Mouse (Mus musculus) neural tube, embryonic 14.5 days (tissue): ENCODE measurements around the gene Rpia. TPM values are rescaled to one million over a fixed set of nuclear protein-coding genes. Genes with fewer than 3 reads are reported as not detected.

Experiments
- ATAC-seq: fragments of 200-750 bp; cut with Nextera tagmentation; 2 replicates; pipeline ENCODE4 v1.8.0; 2017; ENCODE audit warnings: low read depth, mild to moderate bottlenecking, moderate TSS enrichment, moderate library complexity
- H3K27ac ChIP-seq: fragments of 300-500 bp; sonication (generic); 2 replicates; pipeline ENCODE4 v1.5.1; 2014; ENCODE audit warnings: low read depth, mild to moderate bottlenecking, control low read depth, low read length, moderate library complexity, mixed read lengths
- H3K27me3 ChIP-seq: fragments of 300-500 bp; sonication (generic); 2 replicates; pipeline ENCODE4 v1.6.1; 2014; ENCODE audit warnings: low read length; ENCODE audit not compliant: control insufficient read depth, insufficient read depth
- H3K36me3 ChIP-seq: fragments of 300-500 bp; sonication (generic); 2 replicates; pipeline ENCODE4 v1.6.1; 2014; ENCODE audit warnings: low read length, mixed read lengths; ENCODE audit not compliant: control insufficient read depth, insufficient read depth
- H3K4me1 ChIP-seq: fragments of 300-500 bp; sonication (generic); 2 replicates; pipeline ENCODE4 v1.6.1; 2014; ENCODE audit warnings: low read length; ENCODE audit not compliant: control insufficient read depth, insufficient read depth
- H3K4me2 ChIP-seq: fragments of 300-500 bp; sonication (generic); 2 replicates; pipeline ENCODE4 v1.6.1; 2014; ENCODE audit warnings: mild to moderate bottlenecking, low read depth, low read length, control low read depth
- H3K4me3 ChIP-seq: fragments of 300-500 bp; sonication (generic); 2 replicates; pipeline ENCODE4 v1.5.1; 2014; ENCODE audit warnings: low read depth, low read length, control low read depth, mixed read lengths
- H3K9ac ChIP-seq: fragments of 300-500 bp; sonication (generic); replicated peaks from 2 replicates; pipeline ENCODE4 v1.6.1; 2014; ENCODE audit warnings: low read depth, mild to moderate bottlenecking, control low read depth, low read length, mixed read lengths
- H3K9me3 ChIP-seq: fragments of 300-500 bp; sonication (generic); 2 replicates; pipeline ENCODE4 v1.6.1; 2016; ENCODE audit warnings: low read length; ENCODE audit not compliant: control insufficient read depth
- WGBS: fragments of 180-500 bp; shearing (Covaris S2); extraction: QIAGEN DNeasy Blood & Tissue Kit; methylation state at CpG from one replicate; pipeline ENCODE4 v1.1.7; 2014; 5-methylcytosine and 5-hydroxymethylcytosine counted together
- polyA plus RNA-seq: library from polyadenylated mRNA; unstranded; fragments of >200 nt; fragmentation: Nextera tagmentation; extraction: Ambion mirVana; gene quantifications from 2 replicates; pipeline ENCODE4 v1.2.1, GENCODE M21; 2014

The Rpia gene
- polyA plus RNA-seq, 1 experiment from 2014 or later = 4.5 TPM

- Histone ChIP-seq H3K9ac (peak overlapping the region; percentile 37), H3K27ac (no peak overlapping the region), H3K4me2 (peak overlapping the region; percentile 67), H3K27me3 (no peaks in the 10 kb centered on the region), H3K36me3 (no peaks in the 10 kb centered on the region), H3K4me3 (peak overlapping the region; percentile 75), H3K9me3 (no peaks in the 10 kb centered on the region), H3K4me1 (peaks cover 14% of the 10 kb centered on the region)
- 40% methylated on average over 8 of the region's 8 CpGs for WGBS
- ATAC-seq = peak; percentile 22
Observed at GRCm38 (mm10) chr6:70792644-70793043, 612 bp upstream of the Rpia start.

GRCm38 (mm10) chr6:70790852-70791761 is 925 bp downstream of the Rpia start:
- 11% methylated on average over 18 of the region's 18 CpGs for WGBS
- no peaks in the 10 kb centered on the region for H3K36me3 ChIP-seq
- peak overlapping the region; percentile 77 for H3K9ac ChIP-seq
- peak overlapping the region; percentile 60 for H3K27ac ChIP-seq
- H3K4me2 ChIP-seq = peak overlapping the region; percentile 67
- H3K4me3 ChIP-seq = peak overlapping the region; percentile 75
- no peaks in the 10 kb centered on the region for H3K27me3 ChIP-seq
- H3K4me1 ChIP-seq = peaks cover 14% of the 10 kb centered on the region
- ATAC-seq = peak; percentile 41
- H3K9me3 ChIP-seq = no peaks in the 10 kb centered on the region

GRCm38 (mm10) chr6:70790034-70790650 is 1.9 kb downstream of the Rpia start:
- Histone ChIP-seq H3K27ac (no peak overlapping the region), H3K9me3 (no peaks in the 10 kb centered on the region), H3K9ac (no peak overlapping the region), H3K27me3 (no peaks in the 10 kb centered on the region), H3K36me3 (no peaks in the 10 kb centered on the region; the same call in 1 of the 2 replicates), H3K4me1 (peaks cover 14% of the 10 kb centered on the region), H3K4me2 (peak overlapping the region; percentile 67), H3K4me3 (peak overlapping the region; percentile 75; the same call in 1 of the 2 replicates)
- no peak for ATAC-seq
- WGBS = 83% methylated on average over 9 of the region's 9 CpGs

GRCm38 (mm10) chr6:70789134-70789533 is 2.9 kb downstream of the Rpia start:
- Histone ChIP-seq H3K27ac (no peak overlapping the region), H3K9ac (no peak overlapping the region), H3K27me3 (no peaks in the 10 kb centered on the region), H3K4me1 (peaks cover 14% of the 10 kb centered on the region), H3K9me3 (no peaks in the 10 kb centered on the region), H3K36me3 (no peaks in the 10 kb centered on the region; the same call in 1 of the 2 replicates), H3K4me3 (no peak overlapping the region), H3K4me2 (no peak overlapping the region)
- ATAC-seq = no peak
- WGBS = 91% methylated on average over 3 of the region's 3 CpGs

- Histone ChIP-seq H3K4me1 (peaks cover 10% of the 10 kb centered on the region), H3K9me3 (no peaks in the 10 kb centered on the region), H3K4me3 (no peak overlapping the region), H3K9ac (no peak overlapping the region), H3K27ac (no peak overlapping the region), H3K36me3 (no peaks in the 10 kb centered on the region; the same call in 1 of the 2 replicates), H3K27me3 (no peaks in the 10 kb centered on the region), H3K4me2 (no peak overlapping the region)
- 68% methylated on average over 2 of the region's 2 CpGs for WGBS
- no peak for ATAC-seq
Observed at GRCm38 (mm10) chr6:70787524-70787923, 4.5 kb downstream of the Rpia start.

- no peaks in the 10 kb centered on the region for H3K9me3 ChIP-seq
- H3K4me1 ChIP-seq = peaks cover 9% of the 10 kb centered on the region
- H3K4me3 ChIP-seq = no peak overlapping the region
- ATAC-seq = peak; percentile 47; the same call in 1 of the 2 replicates
- WGBS = 45% methylated on average over 3 of the region's 3 CpGs
- no peaks in the 10 kb centered on the region; the same call in 1 of the 2 replicates for H3K36me3 ChIP-seq
- H3K27ac ChIP-seq = no peak overlapping the region
- H3K9ac ChIP-seq = no peak overlapping the region
- H3K4me2 ChIP-seq = no peak overlapping the region
- no peaks in the 10 kb centered on the region for H3K27me3 ChIP-seq
Observed at GRCm38 (mm10) chr6:70785852-70786251, 6.2 kb downstream of the Rpia start.

- H3K27me3 ChIP-seq = no peaks in the 10 kb centered on the region
- no peak overlapping the region for H3K4me3 ChIP-seq
- ATAC-seq = no peak
- H3K4me2 ChIP-seq = 0 out of 2 replicates have a peak overlapping the region, but pooled peaks have one; percentile 27
- H3K36me3 ChIP-seq = no peaks in the 10 kb centered on the region; the same call in 1 of the 2 replicates
- WGBS = 93% methylated on average over 3 of the region's 3 CpGs
- no peaks in the 10 kb centered on the region for H3K9me3 ChIP-seq
- H3K9ac ChIP-seq = no peak overlapping the region
- no peak overlapping the region for H3K27ac ChIP-seq
- H3K4me1 ChIP-seq = no peaks in the 10 kb centered on the region; the same call in 1 of the 2 replicates
Observed at GRCm38 (mm10) chr6:70784811-70785210, 7.2 kb downstream of the Rpia start.

GRCm38 (mm10) chr6:70781336-70781735 is 10.7 kb downstream of the Rpia start:
- Histone ChIP-seq H3K4me3 (no peak overlapping the region), H3K4me1 (no peaks in the 10 kb centered on the region; the same call in 1 of the 2 replicates), H3K27ac (no peak overlapping the region), H3K9me3 (no peaks in the 10 kb centered on the region), H3K36me3 (no peaks in the 10 kb centered on the region; the same call in 1 of the 2 replicates), H3K4me2 (no peak overlapping the region), H3K9ac (no peak overlapping the region), H3K27me3 (no peaks in the 10 kb centered on the region)
- ATAC-seq = no peak
- 96% methylated on average over 2 of the region's 2 CpGs for WGBS

- Histone ChIP-seq H3K27ac (no peak overlapping the region), H3K4me2 (no peak overlapping the region), H3K4me1 (no peaks in the 10 kb centered on the region), H3K27me3 (no peaks in the 10 kb centered on the region), H3K9ac (no peak overlapping the region), H3K4me3 (no peak overlapping the region), H3K9me3 (no peaks in the 10 kb centered on the region), H3K36me3 (peaks cover 14% of the 10 kb centered on the region; the same call in 1 of the 2 replicates)
- peak; percentile 68; the same call in 1 of the 2 replicates for ATAC-seq
- 34% methylated on average over 2 of the region's 2 CpGs for WGBS
Observed at GRCm38 (mm10) chr6:70774372-70774771, 17.7 kb downstream of the Rpia start.
